Mouse (Mus musculus) forebrain, postnatal 0 days (tissue): ENCODE measurements around the gene Adal. TPM values are rescaled to one million over a fixed set of nuclear protein-coding genes. Genes with fewer than 3 reads are reported as not detected.
"Not testable (repeated sequence)": the region's sequence is repeated elsewhere in the genome, so short reads cannot be mapped to it uniquely, and the experiment has no call there.

Experiments
- ATAC-seq: fragments of 200-750 bp; cut with Nextera tagmentation; 2 replicates; pipeline ENCODE4 v1.8.0; 2017; ENCODE audit warnings: mild to moderate bottlenecking, moderate library complexity
- DNase-seq: peaks from one replicate; pipeline ENCODE4 v3.0.0-alpha.2; 2015
- H3K27ac ChIP-seq: fragments of 300-500 bp; sonication (generic); 2 replicates; pipeline ENCODE4 v1.5.1; 2014; ENCODE audit warnings: low read depth, mild to moderate bottlenecking, antibody characterized with exemption, low read length, moderate library complexity, mixed read lengths
- H3K27me3 ChIP-seq: fragments of 300-500 bp; sonication (generic); 2 replicates; pipeline ENCODE4 v1.6.1; 2014; ENCODE audit warnings: mild to moderate bottlenecking, low read length, mixed read lengths; ENCODE audit not compliant: insufficient read depth
- H3K36me3 ChIP-seq: fragments of 300-500 bp; sonication (generic); 2 replicates; pipeline ENCODE4 v1.6.1; 2014; ENCODE audit warnings: mild to moderate bottlenecking, moderate library complexity; ENCODE audit not compliant: insufficient read depth
- H3K4me1 ChIP-seq: fragments of 300-500 bp; sonication (generic); 2 replicates; pipeline ENCODE4 v1.6.1; 2014; ENCODE audit warnings: antibody characterized with exemption; ENCODE audit not compliant: insufficient read depth
- H3K4me2 ChIP-seq: fragments of 300-500 bp; sonication (generic); 2 replicates; pipeline ENCODE4 v1.6.1; 2014; ENCODE audit warnings: low read depth, mild to moderate bottlenecking, moderate library complexity
- H3K4me3 ChIP-seq: fragments of 300-500 bp; sonication (generic); 2 replicates; pipeline ENCODE4 v1.5.1; 2014; ENCODE audit warnings: low read depth, low read length, mixed read lengths
- H3K9ac ChIP-seq: fragments of 300-500 bp; sonication (generic); 2 replicates; pipeline ENCODE4 v1.6.1; 2014; ENCODE audit warnings: mild to moderate bottlenecking
- H3K9me3 ChIP-seq: fragments of 300-500 bp; sonication (generic); 2 replicates; pipeline ENCODE4 v1.6.1; 2016; ENCODE audit warnings: low read length
- CTCF ChIP-seq: sonication (generic); IDR thresholded peaks from 2 replicates; pipeline ENCODE4 v1.5.1; 2016; ENCODE audit warnings: antibody characterized with exemption, control low read depth, low read depth
- WGBS: fragments of 180-500 bp; shearing (Covaris S2); extraction: QIAGEN DNeasy Blood & Tissue Kit; methylation state at CpG from one replicate; pipeline ENCODE4 v1.1.7; 2014; 5-methylcytosine and 5-hydroxymethylcytosine counted together
- polyA plus RNA-seq: library from polyadenylated mRNA; unstranded; fragments of >200 nt; fragmentation: Nextera tagmentation; extraction: Ambion mirVana; gene quantifications from 2 replicates; pipeline ENCODE4 v1.2.1, GENCODE M21; 2015
- total RNA-seq: library from RNA; depleted of rRNA; stranded (reverse); fragments of >200 nt; gene quantifications from 2 replicates; pipeline ENCODE4 v1.2.3, GENCODE M21; 2014; rRNA removed

The Adal gene
- total RNA-seq (21.8 and 24.2 TPM in 2 replicates), polyA plus RNA-seq (19.4 and 23.4 TPM in 2 replicates)

DNA sequence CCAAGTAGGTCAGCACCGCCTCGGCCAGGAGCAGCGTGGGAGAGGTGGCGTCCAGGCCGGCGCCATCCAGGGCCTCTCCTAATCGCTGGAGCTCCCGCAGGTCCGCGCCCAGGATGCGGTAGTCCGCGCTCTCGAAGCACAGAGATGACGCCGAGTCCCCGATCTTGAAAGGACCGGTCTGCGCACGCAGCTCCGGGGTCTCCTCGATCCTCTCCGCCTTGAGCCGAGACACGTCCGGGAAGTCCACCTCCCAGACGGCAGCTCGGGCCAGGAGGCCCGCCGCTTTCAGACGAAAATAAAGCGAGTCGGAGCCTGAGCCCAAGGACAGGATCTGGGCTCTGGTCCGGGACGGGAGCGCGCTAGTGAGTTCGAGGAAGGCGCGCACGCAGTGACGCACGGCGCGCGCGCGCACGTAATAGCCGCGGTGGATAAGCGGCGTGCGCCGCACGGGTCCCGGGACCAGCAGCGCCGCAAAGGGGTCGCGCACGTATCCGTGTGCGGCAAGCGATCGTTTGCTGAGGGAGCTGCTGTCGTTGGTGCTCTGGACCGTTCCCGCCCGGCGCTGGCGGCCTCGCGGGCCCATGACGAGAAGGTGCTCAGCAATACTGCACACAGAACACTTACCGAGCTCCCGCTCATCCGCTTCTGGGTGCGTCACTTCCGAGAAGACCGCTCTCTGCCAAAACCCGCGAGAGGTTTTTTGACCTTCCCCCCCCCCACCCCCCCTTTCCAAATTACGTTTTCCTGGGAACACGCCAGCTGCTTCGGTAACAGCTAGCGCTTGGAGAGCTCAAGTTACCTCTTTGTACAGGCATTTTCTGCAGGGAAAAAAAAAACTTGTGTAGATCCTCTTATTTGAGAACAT is at the start of gene Adal, which contains the start of gene Lcmt2:
Adal (plus strand) TSS at position 411 of the 865 bp plus-strand sequence.
Lcmt2 (minus strand) TSS at position 636 of the 865 bp plus-strand sequence.
- peak; percentile 96 for ATAC-seq
- Histone ChIP-seq H3K36me3 (peaks cover 6% of the 10 kb centered on the region; the same call in 1 of the 2 replicates), H3K27ac (peak within 1 kb of the TSS; percentile 98), H3K9me3 (no peaks in the 10 kb centered on the region), H3K4me3 (peak within 1 kb of the TSS; percentile 68), H3K4me1 (peaks cover 25% of the 10 kb centered on the region), H3K27me3 (no peaks in the 10 kb centered on the region), H3K9ac (peak within 1 kb of the TSS; percentile 81), H3K4me2 (peak within 1 kb of the TSS; percentile 61)
- TF ChIP-seq CTCF = no peak
- 2% methylated on average over 87 of the region's 87 CpGs for WGBS
- peak; percentile 97 for DNase-seq

DNA sequence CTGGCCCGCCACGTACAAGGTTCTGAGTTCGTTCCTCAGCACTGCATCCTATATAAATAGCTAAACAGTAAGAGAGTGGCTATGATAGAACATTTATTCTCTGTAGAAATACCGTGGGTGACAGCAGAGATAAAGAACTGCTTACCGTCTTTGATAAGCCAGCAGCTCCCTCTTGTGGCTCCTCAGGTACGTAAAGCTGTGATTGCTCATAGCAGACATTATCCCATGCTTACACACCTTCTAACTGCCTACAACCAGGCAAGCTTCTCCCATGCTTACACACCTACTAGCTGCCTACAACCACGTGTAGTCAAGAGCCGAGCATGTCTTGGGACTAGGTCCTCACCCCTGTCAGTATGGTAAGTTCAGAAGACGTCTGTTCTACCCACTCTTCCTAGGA is 38.2 kb upstream of the Adal start:
- Histone ChIP-seq H3K4me2 (no peak overlapping the region), H3K9ac (no peak overlapping the region), H3K4me1 (no peaks in the 10 kb centered on the region), H3K27me3 (no peaks in the 10 kb centered on the region), H3K9me3 (no peaks in the 10 kb centered on the region), H3K27ac (no peak overlapping the region), H3K36me3 (no peaks in the 10 kb centered on the region), H3K4me3 (no peak overlapping the region)
- peak; percentile 85 for TF ChIP-seq CTCF
- ATAC-seq (peak; percentile 84), DNase-seq (peak; percentile 81)
- WGBS = 25% methylated on average over 9 of the region's 9 CpGs

DNA sequence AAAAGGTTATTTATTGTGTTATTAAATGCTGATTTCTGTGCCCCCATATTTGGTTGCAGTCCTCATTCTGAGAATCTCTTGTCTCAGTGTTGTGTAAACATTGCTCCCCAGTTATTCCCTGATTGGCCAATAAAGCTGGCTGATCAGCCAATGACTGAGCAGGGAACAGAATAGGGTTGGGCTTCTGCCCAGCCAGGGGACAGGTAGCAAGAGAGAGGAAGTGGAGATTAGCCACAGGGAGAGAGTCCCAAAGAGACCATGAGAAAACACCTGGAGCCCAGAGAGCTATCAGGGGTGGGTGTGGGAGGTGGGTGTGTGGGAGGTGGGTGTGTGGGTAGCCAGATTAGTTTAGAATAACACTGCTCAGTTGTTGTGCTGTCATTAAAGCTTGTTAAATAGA is 34.3 kb upstream of the Adal start:
- Histone ChIP-seq H3K4me1 (no peaks in the 10 kb centered on the region), H3K4me3 (no peak overlapping the region), H3K9ac (no peak overlapping the region), H3K27ac (no peak overlapping the region), H3K9me3 (no peaks in the 10 kb centered on the region), H3K4me2 (no peak overlapping the region), H3K27me3 (no peaks in the 10 kb centered on the region), H3K36me3 (no peaks in the 10 kb centered on the region)
- DNase-seq = no peak
- no peak for ATAC-seq
- TF ChIP-seq CTCF = no peak

DNA sequence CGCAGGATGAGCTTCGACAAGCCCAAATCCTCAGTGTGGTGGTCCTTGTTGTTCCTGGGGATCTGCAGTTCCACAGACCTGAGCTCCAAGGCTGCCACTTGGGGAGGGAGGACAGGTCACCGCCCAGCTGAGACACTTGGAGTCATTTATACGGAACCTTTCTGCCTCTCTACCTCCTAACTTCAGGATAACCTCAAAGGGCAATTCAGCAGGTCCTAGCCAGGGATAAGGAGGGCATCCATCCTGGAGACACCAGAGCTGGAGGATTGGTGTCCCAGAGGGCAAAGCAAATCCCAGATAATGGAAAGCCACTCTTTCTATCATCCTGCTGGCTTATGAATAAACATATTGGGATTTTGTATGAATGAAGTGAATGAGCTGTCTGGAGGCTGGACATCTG is 30.5 kb upstream of the Adal start, which contains the start of gene Tgm7:
Tgm7 (minus strand) TSS at position 101 of the 400 bp plus-strand sequence.
- DNase-seq = no peak
- H3K4me3 ChIP-seq = no peak within 1 kb of the TSS

DNA sequence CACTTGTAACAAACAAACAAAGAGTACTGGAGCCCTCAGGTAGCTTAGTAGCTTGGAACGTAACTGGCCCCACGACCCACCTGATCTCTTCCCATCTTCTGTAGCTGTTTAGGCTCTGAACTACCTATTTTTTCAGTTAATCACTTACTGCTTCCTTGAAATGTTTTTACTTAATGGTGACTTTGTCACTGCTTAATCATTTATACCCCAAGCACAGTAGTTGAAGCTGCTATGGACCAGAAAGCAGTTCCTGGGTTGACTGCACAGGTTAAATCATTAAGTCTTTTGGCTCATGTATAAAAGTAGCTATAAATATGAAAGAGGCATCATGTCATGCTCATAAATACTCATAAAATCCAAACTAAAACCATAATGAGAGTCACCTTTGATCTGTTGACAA is 24.8 kb upstream of the Adal start:
- Histone ChIP-seq H3K4me1 (no peaks in the 10 kb centered on the region), H3K9ac (no peak overlapping the region), H3K27ac (no peak overlapping the region), H3K4me3 (no peak overlapping the region), H3K4me2 (no peak overlapping the region), H3K27me3 (no peaks in the 10 kb centered on the region), H3K36me3 (no peaks in the 10 kb centered on the region), H3K9me3 (no peaks in the 10 kb centered on the region)
- WGBS = 94% methylated on average over 2 of the region's 2 CpGs
- ATAC-seq = no peak
- no peak for DNase-seq
- no peak for TF ChIP-seq CTCF

More for the DNA sequence above, 30.5 kb upstream of the Adal start, which contains the start of gene Tgm7:
- H3K27me3 ChIP-seq = no peaks in the 10 kb centered on the region
- H3K9ac ChIP-seq = no peak within 1 kb of the TSS
- no peak for TF ChIP-seq CTCF
- WGBS = 85% methylated on average over 4 of the region's 4 CpGs
- no peaks in the 10 kb centered on the region for H3K9me3 ChIP-seq
- no peaks in the 10 kb centered on the region for H3K36me3 ChIP-seq
- H3K4me2 ChIP-seq = no peak within 1 kb of the TSS
- H3K27ac ChIP-seq = no peak within 1 kb of the TSS
- H3K4me1 ChIP-seq = no peaks in the 10 kb centered on the region
- ATAC-seq = no peak

DNA sequence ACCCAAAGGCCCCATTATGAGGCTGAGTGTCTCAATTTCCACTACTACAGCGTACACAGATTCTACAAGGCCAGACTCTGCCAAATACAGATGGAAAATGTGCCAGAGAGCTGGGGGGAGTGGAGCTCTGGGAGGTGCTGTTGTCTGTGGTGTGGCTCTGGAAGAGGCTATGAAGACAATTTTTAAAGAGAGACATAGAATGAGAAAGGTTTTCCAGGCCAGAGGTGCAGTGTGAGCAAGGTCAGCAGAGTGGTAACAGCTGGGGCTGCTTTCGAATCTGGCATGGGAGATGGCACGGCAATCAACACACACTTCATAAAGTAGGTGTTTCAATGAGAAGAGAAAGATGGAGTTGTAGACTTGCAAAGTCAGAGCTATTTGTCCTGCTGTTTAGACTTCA is 21.0 kb upstream of the Adal start:
- no peaks in the 10 kb centered on the region for H3K36me3 ChIP-seq
- no peaks in the 10 kb centered on the region for H3K27me3 ChIP-seq
- no peak for TF ChIP-seq CTCF
- H3K9me3 ChIP-seq = no peaks in the 10 kb centered on the region
- no peak overlapping the region for H3K4me2 ChIP-seq
- H3K4me1 ChIP-seq = no peaks in the 10 kb centered on the region
- DNase-seq (no peak), ATAC-seq (no peak)
- no peak overlapping the region for H3K4me3 ChIP-seq
- WGBS = 82% methylated on average over 3 of the region's 3 CpGs
- H3K27ac ChIP-seq = no peak overlapping the region
- no peak overlapping the region for H3K9ac ChIP-seq

DNA sequence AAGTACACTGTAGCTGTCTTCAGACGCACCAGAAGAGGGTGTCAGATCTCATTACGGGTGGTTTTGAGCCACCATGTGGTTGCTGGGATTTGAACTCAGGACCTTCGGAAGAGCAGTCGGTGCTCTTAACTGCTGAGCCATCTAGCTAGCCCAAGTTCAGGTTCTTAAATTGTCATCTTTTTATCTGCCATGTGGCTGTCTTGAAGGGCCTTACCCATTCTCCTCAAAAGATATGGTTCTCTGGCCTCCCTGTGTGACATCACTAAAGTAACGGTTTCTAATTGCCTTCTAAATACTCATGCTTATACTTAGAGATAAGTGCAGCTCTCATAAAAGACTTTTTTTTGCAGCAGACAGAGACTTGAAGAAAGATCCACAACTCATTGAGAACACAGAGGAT is 13.9 kb upstream of the Adal start:
- not testable (repeated sequence) for H3K4me3 ChIP-seq, H3K36me3 ChIP-seq, ATAC-seq, DNase-seq, H3K27ac ChIP-seq, H3K4me2 ChIP-seq, H3K9ac ChIP-seq, H3K27me3 ChIP-seq, H3K4me1 ChIP-seq, H3K9me3 ChIP-seq
- 90% methylated on average over 5 of the region's 5 CpGs for WGBS
